Mouse (Mus musculus) spleen, postnatal 0 days (tissue): ENCODE measurements around the gene Rplp0. TPM values are rescaled to one million over a fixed set of nuclear protein-coding genes. Genes with fewer than 3 reads are reported as not detected.

ENCODE experiments used
- polyA plus RNA-seq: library from polyadenylated mRNA; unstranded; fragments of >200 nt; fragmentation: Nextera tagmentation; extraction: Ambion mirVana; gene quantifications from 2 replicates; pipeline ENCODE4 v1.2.1, GENCODE M21; 2015

Rplp0 gene
- 1,668 and 1,736 TPM in 2 replicates for polyA plus RNA-seq

GRCm38 (mm10) chr5:115559237-115560101, at the start of gene Rplp0:
TSS of gene Rplp0 (plus strand) at chr5:115559467.

GRCm38 (mm10) chr5:115564737-115565393, 5.6 kb downstream of the Rplp0 start, which contains the start of gene Gcn1l1:
TSS of gene Gcn1l1 (plus strand) at chr5:115565254.

Other genes with a start within 250 kb of the Rplp0 start
- 170 and 171 TPM in 2 replicates for gene Srsf9, start 232.3 kb upstream of the Rplp0 start, polyA plus RNA-seq
- gene Gatc, start 218.3 kb upstream of the Rplp0 start, polyA plus RNA-seq, result 12.9 and 13.4 TPM in 2 replicates
- gene Triap1, start 218.2 kb upstream of the Rplp0 start, polyA plus RNA-seq, result 41.3 and 43.6 TPM in 2 replicates
- gene Cox6a1, start 210.5 kb upstream of the Rplp0 start, polyA plus RNA-seq, result 789 and 831 TPM in 2 replicates
- 0.71 and 1.1 TPM in 2 replicates for gene Msi1, start 129.9 kb upstream of the Rplp0 start, polyA plus RNA-seq
- 0.59 and 0.67 TPM in 2 replicates for gene Pla2g1b, start 93.2 kb upstream of the Rplp0 start, polyA plus RNA-seq
- gene Sirt4, start 74.7 kb upstream of the Rplp0 start, polyA plus RNA-seq, result 8.4 and 9.7 TPM in 2 replicates
- gene Pxn, start 52.8 kb upstream of the Rplp0 start, polyA plus RNA-seq, result 18.6 and 26.8 TPM in 2 replicates
- 15.1 and 16.5 TPM in 2 replicates for gene Gcn1l1, start 5.8 kb downstream of the Rplp0 start, polyA plus RNA-seq
- 16.4 and 17.0 TPM in 2 replicates for gene Rab35, start 72.4 kb downstream of the Rplp0 start, polyA plus RNA-seq
- 4.9 and 7.0 TPM in 2 replicates for gene Bicdl1, start 172.2 kb downstream of the Rplp0 start, polyA plus RNA-seq